Mouse (Mus musculus): ENCODE measurements at regions not wholly inside any gene's neighbourhood (a gene's known extent, or its start where the extent isn't known, plus 50 kb on each side); places are given as distances from the start of the nearest gene placed in this dataset.
"Not testable (repeated sequence)": the region's sequence is repeated elsewhere in the genome, so short reads cannot be mapped to it uniquely, and the experiment has no call there.

DNA sequence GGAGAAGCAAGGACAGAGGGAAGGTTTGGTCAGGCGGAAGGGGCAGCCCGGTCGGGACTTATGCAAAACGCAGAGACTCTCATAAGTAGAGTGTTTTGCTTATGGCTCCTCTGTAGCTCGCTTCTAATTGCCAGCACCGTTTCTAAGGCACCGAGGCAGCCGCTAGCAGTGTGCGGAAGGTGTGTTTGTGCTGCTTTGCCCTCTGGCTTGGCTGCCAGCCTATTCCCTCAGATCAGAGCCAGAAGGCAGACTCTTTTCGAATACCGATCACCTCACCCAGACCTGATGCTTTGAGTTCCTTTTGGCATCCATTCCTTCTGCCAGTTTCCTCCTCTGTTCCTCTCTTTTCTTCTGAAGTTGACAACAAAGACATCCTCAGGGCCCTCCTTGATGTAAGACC is 93.4 kb upstream of the Ttc29 start:
- 0 out of 2 replicates have a peak overlapping the region, but pooled peaks have one; percentile 6 for H3K4me2 ChIP-seq (ENCODE audit: low read length)
- H3K4me3 ChIP-seq (replicated peaks; ENCODE audit: low read length) = no peak overlapping the region
- no peak overlapping the region for H3K27ac ChIP-seq (ENCODE audit: low read length)
- H3K9ac ChIP-seq (replicated peaks; ENCODE audit: low read depth, low read length) = no peak overlapping the region
- peak; percentile 79 for ATAC-seq
- H3K36me3 ChIP-seq (ENCODE audit: control insufficient read depth, insufficient read depth) = no peaks in the 10 kb centered on the region
- no peaks in the 10 kb centered on the region for H3K9me3 ChIP-seq (ENCODE audit: control insufficient read depth, low read length)
- no peaks in the 10 kb centered on the region for H3K27me3 ChIP-seq (replicated peaks; ENCODE audit: control insufficient read depth, insufficient read depth, low read length)
- WGBS = 13% methylated on average over 11 of the region's 11 CpGs
- H3K4me1 ChIP-seq (replicated peaks; ENCODE audit: control insufficient read depth, insufficient read depth, low read length) = peaks cover 9% of the 10 kb centered on the region

DNA sequence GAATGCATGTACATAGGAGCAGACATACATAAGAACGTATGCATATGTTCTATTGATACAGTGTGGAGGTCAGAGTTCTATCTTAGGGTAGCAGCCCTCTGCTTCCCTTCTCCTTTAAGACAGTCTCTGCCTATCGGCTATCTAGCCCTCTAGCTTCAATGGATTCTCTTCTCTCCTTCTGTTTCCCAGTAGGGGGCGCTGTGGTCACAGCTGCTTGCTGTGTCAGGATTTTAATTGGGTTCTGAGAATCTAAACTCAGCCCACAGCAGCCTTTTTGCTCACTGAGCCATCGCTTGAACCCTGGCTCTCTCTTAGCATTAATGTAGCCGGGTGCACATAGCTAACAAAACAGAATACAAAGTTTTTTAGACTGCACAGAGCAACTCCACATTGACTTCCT is 88.8 kb upstream of the Ttc29 start:
- Histone ChIP-seq H3K4me2 (ENCODE audit: low read length) (no peak overlapping the region), H3K36me3 (ENCODE audit: control insufficient read depth, insufficient read depth) (no peaks in the 10 kb centered on the region), H3K27ac (ENCODE audit: low read length) (no peak overlapping the region), H3K9me3 (ENCODE audit: control insufficient read depth, low read length) (no peaks in the 10 kb centered on the region), H3K4me1 (replicated peaks; ENCODE audit: control insufficient read depth, insufficient read depth, low read length) (peaks cover 3% of the 10 kb centered on the region; the same call in 1 of the 2 replicates), H3K27me3 (replicated peaks; ENCODE audit: control insufficient read depth, insufficient read depth, low read length) (no peaks in the 10 kb centered on the region), H3K4me3 (replicated peaks; ENCODE audit: low read length) (no peak overlapping the region), H3K9ac (replicated peaks; ENCODE audit: low read depth, low read length) (no peak overlapping the region)
- 52% methylated on average over 5 of the region's 5 CpGs for WGBS
- ATAC-seq = no peak

DNA sequence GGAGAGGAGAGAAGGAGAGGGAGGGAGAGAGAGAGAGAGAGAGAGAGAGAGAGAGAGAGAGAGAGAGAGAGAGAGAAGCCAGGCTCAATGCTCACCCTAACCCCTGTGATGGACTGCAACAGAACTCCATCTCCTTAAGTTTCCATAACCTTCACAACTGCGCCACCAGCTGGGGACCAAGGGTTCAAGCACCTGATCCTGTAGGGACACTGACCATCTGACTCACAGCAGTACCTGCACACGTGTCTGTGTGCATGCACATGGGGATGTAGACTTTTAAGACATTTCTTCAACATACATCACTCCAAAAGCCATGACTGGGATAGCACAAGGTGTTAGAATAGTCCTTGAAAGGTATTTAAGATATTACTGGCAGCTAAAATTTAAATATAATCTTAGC is 85.2 kb upstream of the Ttc29 start:
- H3K4me3 ChIP-seq (replicated peaks; ENCODE audit: low read length) = no peak overlapping the region
- WGBS = 26% methylated on average over 2 of the region's 2 CpGs
- H3K9ac ChIP-seq (replicated peaks; ENCODE audit: low read depth, low read length) = no peak overlapping the region
- no peak overlapping the region for H3K27ac ChIP-seq (ENCODE audit: low read length)
- H3K36me3 ChIP-seq (ENCODE audit: control insufficient read depth, insufficient read depth) = no peaks in the 10 kb centered on the region
- H3K4me1 ChIP-seq (replicated peaks; ENCODE audit: control insufficient read depth, insufficient read depth, low read length) = no peaks in the 10 kb centered on the region
- ATAC-seq = no peak
- H3K27me3 ChIP-seq (replicated peaks; ENCODE audit: control insufficient read depth, insufficient read depth, low read length) = no peaks in the 10 kb centered on the region
- no peaks in the 10 kb centered on the region for H3K9me3 ChIP-seq (ENCODE audit: control insufficient read depth, low read length)
- H3K4me2 ChIP-seq (ENCODE audit: low read length) = no peak overlapping the region

DNA sequence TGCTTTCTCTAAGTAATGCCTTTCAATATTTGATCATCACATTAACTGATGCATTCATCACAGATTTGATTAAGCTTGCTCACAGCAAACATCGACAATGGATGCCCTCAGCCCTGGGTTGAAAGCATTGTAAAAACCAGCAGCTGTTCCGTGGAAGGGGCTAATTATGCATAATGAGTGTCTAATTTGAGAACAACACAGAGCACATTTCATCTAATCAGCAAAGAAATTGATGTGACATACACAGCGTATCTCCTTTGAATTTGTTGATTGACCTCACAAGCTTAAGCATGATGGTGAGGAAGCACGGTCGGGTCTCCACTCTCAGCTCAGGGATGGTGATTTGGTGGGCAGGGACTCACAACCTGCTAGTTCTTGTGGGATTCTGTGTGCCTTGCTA is 84.0 kb upstream of the Ttc29 start:
- H3K27ac ChIP-seq (ENCODE audit: low read length) = no peak overlapping the region
- peak; percentile 79 for ATAC-seq
- no peaks in the 10 kb centered on the region for H3K4me1 ChIP-seq (replicated peaks; ENCODE audit: control insufficient read depth, insufficient read depth, low read length)
- no peak overlapping the region for H3K4me2 ChIP-seq (ENCODE audit: low read length)
- no peaks in the 10 kb centered on the region for H3K27me3 ChIP-seq (replicated peaks; ENCODE audit: control insufficient read depth, insufficient read depth, low read length)
- WGBS = 7% methylated on average over 5 of the region's 5 CpGs
- no peaks in the 10 kb centered on the region for H3K36me3 ChIP-seq (ENCODE audit: control insufficient read depth, insufficient read depth)
- H3K4me3 ChIP-seq (replicated peaks; ENCODE audit: low read length) = no peak overlapping the region
- no peak overlapping the region for H3K9ac ChIP-seq (replicated peaks; ENCODE audit: low read depth, low read length)
- H3K9me3 ChIP-seq (ENCODE audit: control insufficient read depth, low read length) = no peaks in the 10 kb centered on the region

DNA sequence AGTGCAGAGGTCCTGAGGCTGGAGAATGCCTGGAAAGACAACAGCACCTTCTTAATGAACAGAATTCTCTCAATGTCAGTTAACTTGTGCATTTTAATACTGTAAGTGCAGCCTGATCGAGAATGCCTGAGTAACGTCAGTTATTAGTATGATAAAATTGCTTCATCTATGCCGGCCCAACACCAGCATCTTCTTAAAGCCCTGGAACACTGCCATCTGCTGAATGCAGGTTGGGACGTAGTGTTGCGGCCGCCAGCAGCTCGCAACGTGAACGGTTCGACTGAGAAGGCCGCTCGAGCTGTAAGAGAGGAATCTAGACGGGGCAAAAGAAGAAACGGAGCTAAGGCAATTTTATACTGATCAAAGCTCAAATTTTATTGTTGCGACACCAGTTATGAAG is 73.6 kb upstream of the Ttc29 start:
- not testable (repeated sequence) for H3K27ac ChIP-seq (ENCODE audit: low read length); H3K27me3 ChIP-seq (replicated peaks; ENCODE audit: control insufficient read depth, insufficient read depth, low read length); H3K9ac ChIP-seq (replicated peaks; ENCODE audit: low read depth, low read length); H3K36me3 ChIP-seq (ENCODE audit: control insufficient read depth, insufficient read depth); H3K4me3 ChIP-seq (replicated peaks; ENCODE audit: low read length); H3K4me1 ChIP-seq (replicated peaks; ENCODE audit: control insufficient read depth, insufficient read depth, low read length); H3K9me3 ChIP-seq (ENCODE audit: control insufficient read depth, low read length); ATAC-seq
- peak overlapping the region; percentile 19; the same call in 1 of the 2 replicates for H3K4me2 ChIP-seq (ENCODE audit: low read length)
- 35% methylated on average over 12 of the region's 15 CpGs for WGBS

DNA sequence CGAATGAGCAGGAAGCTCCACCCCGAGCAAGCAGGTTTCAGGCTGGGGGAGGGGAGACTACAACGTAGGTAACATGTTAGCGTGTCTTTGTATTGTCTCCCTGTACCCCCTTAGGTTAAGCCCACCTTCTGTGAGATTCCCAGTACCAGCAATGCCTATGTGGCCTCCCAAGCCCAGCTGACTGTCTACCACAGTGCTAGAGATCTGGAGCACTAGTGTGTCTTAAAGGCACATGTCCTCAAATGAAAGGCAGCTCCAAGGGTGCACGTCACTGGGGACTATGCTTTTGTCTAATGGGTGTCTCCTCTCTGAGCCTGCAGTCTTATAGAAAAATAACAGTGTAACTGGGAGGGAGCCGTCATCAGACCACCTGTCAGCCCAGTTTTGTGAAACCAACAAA is 65.9 kb upstream of the Ttc29 start:
- no peaks in the 10 kb centered on the region for H3K36me3 ChIP-seq (ENCODE audit: control insufficient read depth, insufficient read depth)
- ATAC-seq = no peak
- no peaks in the 10 kb centered on the region for H3K9me3 ChIP-seq (ENCODE audit: control insufficient read depth, low read length)
- no peak overlapping the region for H3K4me2 ChIP-seq (ENCODE audit: low read length)
- 75% methylated on average over 5 of the region's 6 CpGs for WGBS
- H3K27ac ChIP-seq (ENCODE audit: low read length) = no peak overlapping the region
- H3K4me3 ChIP-seq (replicated peaks; ENCODE audit: low read length) = no peak overlapping the region
- H3K4me1 ChIP-seq (replicated peaks; ENCODE audit: control insufficient read depth, insufficient read depth, low read length) = no peaks in the 10 kb centered on the region
- no peak overlapping the region for H3K9ac ChIP-seq (replicated peaks; ENCODE audit: low read depth, low read length)
- no peaks in the 10 kb centered on the region for H3K27me3 ChIP-seq (replicated peaks; ENCODE audit: control insufficient read depth, insufficient read depth, low read length)

DNA sequence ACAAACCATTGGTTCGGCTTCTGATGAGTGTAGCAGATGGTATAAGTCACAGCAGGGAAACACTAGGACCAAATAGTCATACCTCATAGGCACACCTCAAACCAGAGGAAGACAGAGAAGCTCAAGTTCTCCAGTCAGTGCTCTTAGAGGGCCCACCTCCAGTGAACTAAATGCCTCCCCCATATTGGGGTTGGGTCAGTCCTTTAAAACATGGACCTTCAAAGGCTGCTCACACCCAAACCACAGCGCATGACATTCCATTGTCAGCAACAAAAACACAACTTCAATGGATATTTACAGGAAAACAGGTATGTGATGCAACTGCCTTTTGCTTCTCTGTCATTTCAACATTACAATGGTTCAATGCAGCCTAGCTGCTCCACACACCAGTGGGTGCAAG is 65.1 kb upstream of the Ttc29 start:
- Histone ChIP-seq H3K4me3 (replicated peaks; ENCODE audit: low read length) (no peak overlapping the region), H3K36me3 (ENCODE audit: control insufficient read depth, insufficient read depth) (no peaks in the 10 kb centered on the region), H3K27me3 (replicated peaks; ENCODE audit: control insufficient read depth, insufficient read depth, low read length) (no peaks in the 10 kb centered on the region), H3K27ac (ENCODE audit: low read length) (no peak overlapping the region), H3K4me1 (replicated peaks; ENCODE audit: control insufficient read depth, insufficient read depth, low read length) (no peaks in the 10 kb centered on the region), H3K4me2 (ENCODE audit: low read length) (no peak overlapping the region), H3K9ac (replicated peaks; ENCODE audit: low read depth, low read length) (no peak overlapping the region), H3K9me3 (ENCODE audit: control insufficient read depth, low read length) (no peaks in the 10 kb centered on the region)
- WGBS = 95% methylated on average over 2 of the region's 2 CpGs
- no peak for ATAC-seq

DNA sequence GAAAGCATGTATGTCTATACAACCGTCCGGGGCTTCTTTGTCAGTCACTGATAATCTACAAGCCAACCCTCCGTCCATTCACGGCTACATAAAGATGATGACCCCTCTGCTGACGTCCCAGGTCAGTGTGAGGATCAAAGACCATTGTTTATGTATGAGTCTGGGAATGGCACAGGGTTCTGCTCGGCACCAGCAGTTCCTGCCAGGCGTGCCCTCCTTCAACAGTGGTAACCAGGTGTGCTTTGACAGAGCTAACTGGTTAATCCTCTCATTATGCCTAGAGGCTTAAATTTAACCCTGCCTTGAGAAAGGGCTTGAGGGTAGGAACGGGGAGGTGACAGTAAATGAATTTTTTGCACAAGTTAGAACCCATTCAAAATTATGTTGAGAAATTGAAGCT is 58.2 kb upstream of the Ttc29 start:
- Histone ChIP-seq H3K9ac (replicated peaks; ENCODE audit: low read depth, low read length) (no peak overlapping the region), H3K36me3 (ENCODE audit: control insufficient read depth, insufficient read depth) (no peaks in the 10 kb centered on the region), H3K9me3 (ENCODE audit: control insufficient read depth, low read length) (no peaks in the 10 kb centered on the region), H3K4me1 (replicated peaks; ENCODE audit: control insufficient read depth, insufficient read depth, low read length) (peaks cover 6% of the 10 kb centered on the region; the same call in 1 of the 2 replicates), H3K27ac (ENCODE audit: low read length) (no peak overlapping the region), H3K4me2 (ENCODE audit: low read length) (no peak overlapping the region), H3K27me3 (replicated peaks; ENCODE audit: control insufficient read depth, insufficient read depth, low read length) (no peaks in the 10 kb centered on the region), H3K4me3 (replicated peaks; ENCODE audit: low read length) (no peak overlapping the region)
- no peak for ATAC-seq
- 9% methylated on average over 8 of the region's 8 CpGs for WGBS

DNA sequence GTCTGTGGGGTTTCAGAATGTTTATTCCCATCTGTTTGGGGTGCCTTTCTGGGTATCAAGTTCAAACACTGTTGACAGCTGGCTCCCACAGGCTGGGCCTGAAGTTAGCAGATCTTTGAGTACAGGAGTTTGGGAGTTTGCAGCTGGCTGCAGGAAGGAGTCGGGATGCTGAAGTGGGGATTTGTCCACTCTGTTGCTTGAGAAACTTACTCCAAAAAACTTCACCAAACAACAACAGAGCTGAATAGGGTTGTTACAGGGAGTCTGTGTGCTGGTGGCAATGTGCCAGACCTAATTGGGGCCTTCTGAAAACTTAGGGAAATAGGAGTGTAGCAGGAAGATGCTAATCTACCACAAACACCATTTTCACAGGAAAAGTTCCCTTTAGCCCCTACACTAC is 51.1 kb upstream of the Ttc29 start:
- Histone ChIP-seq H3K9ac (replicated peaks; ENCODE audit: low read depth, low read length) (no peak overlapping the region), H3K27me3 (replicated peaks; ENCODE audit: control insufficient read depth, insufficient read depth, low read length) (no peaks in the 10 kb centered on the region), H3K4me1 (replicated peaks; ENCODE audit: control insufficient read depth, insufficient read depth, low read length) (peaks cover 6% of the 10 kb centered on the region; the same call in 1 of the 2 replicates), H3K4me2 (ENCODE audit: low read length) (no peak overlapping the region), H3K36me3 (ENCODE audit: control insufficient read depth, insufficient read depth) (no peaks in the 10 kb centered on the region), H3K27ac (ENCODE audit: low read length) (no peak overlapping the region), H3K9me3 (ENCODE audit: control insufficient read depth, low read length) (no peaks in the 10 kb centered on the region), H3K4me3 (replicated peaks; ENCODE audit: low read length) (no peak overlapping the region)
- ATAC-seq = peak; percentile 58; the same call in 1 of the 2 replicates
- 6% methylated on average over 1 of the region's 1 CpGs for WGBS

DNA sequence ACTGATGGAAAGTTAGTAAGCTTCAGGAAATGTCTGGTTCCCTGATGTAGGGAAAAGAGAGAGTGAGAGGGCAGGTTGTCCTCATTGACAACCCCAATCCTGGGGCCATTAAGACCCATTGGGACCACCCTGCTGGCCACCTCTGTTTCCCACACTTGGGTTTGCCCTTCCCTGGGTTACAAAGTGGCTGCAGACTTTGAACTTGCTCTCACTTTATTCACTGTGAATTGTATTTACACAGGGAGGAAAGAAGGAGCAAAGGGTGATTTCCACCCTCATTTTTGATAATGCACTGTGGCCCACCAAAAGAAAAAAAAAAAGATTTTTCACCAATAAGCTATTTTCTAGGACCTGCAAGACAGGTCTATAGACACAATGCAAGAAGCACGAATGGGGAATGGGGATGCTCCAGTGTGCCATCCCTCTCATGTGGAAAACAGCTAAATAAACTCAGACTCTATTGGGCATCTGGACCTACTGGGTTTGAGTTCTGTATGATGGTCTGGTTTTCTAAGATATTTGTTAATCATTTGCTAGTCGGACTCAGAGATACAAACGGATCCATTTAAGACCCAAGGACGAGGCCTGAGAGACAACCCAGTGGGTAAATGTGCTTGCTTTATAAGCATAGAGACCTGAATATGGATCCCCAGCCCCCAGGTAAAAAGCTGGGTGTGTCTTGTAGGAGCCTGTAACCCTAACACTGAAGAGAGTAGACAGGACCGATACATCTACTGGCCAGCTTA is 50.2 kb upstream of the Ttc29 start:
- ATAC-seq = no peak
- H3K9ac ChIP-seq (replicated peaks; ENCODE audit: low read depth, low read length) = no peak overlapping the region
- no peaks in the 10 kb centered on the region for H3K9me3 ChIP-seq (ENCODE audit: control insufficient read depth, low read length)
- no peaks in the 10 kb centered on the region for H3K36me3 ChIP-seq (ENCODE audit: control insufficient read depth, insufficient read depth)
- 94% methylated on average over 5 of the region's 5 CpGs for WGBS
- H3K4me2 ChIP-seq (ENCODE audit: low read length) = no peak overlapping the region
- no peaks in the 10 kb centered on the region for H3K27me3 ChIP-seq (replicated peaks; ENCODE audit: control insufficient read depth, insufficient read depth, low read length)
- peaks cover 3% of the 10 kb centered on the region; the same call in 1 of the 2 replicates for H3K4me1 ChIP-seq (replicated peaks; ENCODE audit: control insufficient read depth, insufficient read depth, low read length)
- H3K4me3 ChIP-seq (replicated peaks; ENCODE audit: low read length) = no peak overlapping the region
- H3K27ac ChIP-seq (ENCODE audit: low read length) = no peak overlapping the region
